Mouse (Mus musculus) kidney, adult 2 months (tissue): Measurements from ENCODE around the gene Fndc11. TPM values are rescaled to one million over a fixed set of nuclear protein-coding genes. Genes with fewer than 3 reads are reported as not detected.

ENCODE experiments used
- DNase-seq: peaks from one replicate; pipeline ENCODE4 v3.0.0; 2021
- H3K27ac ChIP-seq: fragments of 200-500 bp; 2 replicates; pipeline ENCODE4 v1.5.1; 2012; ENCODE audit warnings: low read depth, low read length, control low read depth, inconsistent platforms; ENCODE audit not compliant: insufficient read depth
- H3K27me3 ChIP-seq: fragments of 200-500 bp; replicated peaks from 2 replicates; pipeline ENCODE4 v1.6.1; 2012; ENCODE audit warnings: mild to moderate bottlenecking, moderate library complexity, low read length, inconsistent platforms; ENCODE audit not compliant: control insufficient read depth, insufficient read depth
- H3K36me3 ChIP-seq: fragments of 200-500 bp; 2 replicates; pipeline ENCODE4 v1.6.1; 2012; ENCODE audit warnings: mild to moderate bottlenecking, moderate library complexity, low read length, inconsistent platforms; ENCODE audit not compliant: control insufficient read depth, insufficient read depth
- H3K4me1 ChIP-seq: fragments of 200-500 bp; 2 replicates; pipeline ENCODE4 v1.6.1; 2011; ENCODE audit warnings: low read length; ENCODE audit not compliant: control insufficient read depth, insufficient read depth
- H3K4me3 ChIP-seq: fragments of 200-500 bp; 2 replicates; pipeline ENCODE4 v1.5.1; 2011; ENCODE audit warnings: mild to moderate bottlenecking, low read depth, low read length, control low read depth; ENCODE audit not compliant: insufficient read depth
- CTCF ChIP-seq: fragments of 200-500 bp; conservative IDR thresholded peaks from 2 replicates; pipeline ENCODE4 v1.5.1; 2011; ENCODE audit warnings: low read depth, mild to moderate bottlenecking, control low read depth, low read length, moderate library complexity, mixed read lengths; ENCODE audit not compliant: insufficient read depth, insufficient read length
- POLR2A ChIP-seq: fragments of 200-500 bp; IDR thresholded peaks from one replicate; pipeline ENCODE4 v1.6.1; 2011; ENCODE audit warnings: low read depth, low read length, control low read depth
- WGBS: fragments of 180-500 bp; shearing (Covaris S2); methylation state at CpG from one replicate; pipeline ENCODE4 v1.1.7; 2018; 5-methylcytosine and 5-hydroxymethylcytosine counted together
- polyA plus RNA-seq: library from polyadenylated mRNA; depleted of rRNA; stranded (reverse); fragments of >200 nt; gene quantifications from 2 replicates; pipeline ENCODE4 v1.2.3, GENCODE M21; 2012; rRNA removed

Fndc11 gene
- polyA plus RNA-seq, 1 experiment: 0.77 TPM

GRCm38 (mm10) chr2:181245031-181245430, 25.2 kb downstream of the Fndc11 start:
- Histone ChIP-seq H3K27ac (no peak overlapping the region), H3K36me3 (no peaks in the 10 kb centered on the region), H3K27me3 (no peaks in the 10 kb centered on the region), H3K4me1 (0 out of 2 replicates have a peak, but pooled peaks cover 2% of the 10 kb centered on the region), H3K4me3 (no peak overlapping the region)
- WGBS: 35% methylated on average over 2 of the region's 2 CpGs
- peak; percentile 47 for DNase-seq
- no peak for TF ChIP-seq POLR2A
- no peak for TF ChIP-seq CTCF

- 70% methylated on average over 10 of the region's 10 CpGs for WGBS
- Histone ChIP-seq H3K36me3 (no peaks in the 10 kb centered on the region), H3K4me3 (no peak overlapping the region), H3K27ac (no peak overlapping the region), H3K4me1 (0 out of 2 replicates have a peak, but pooled peaks cover under 1% of the 10 kb centered on the region), H3K27me3 (no peaks in the 10 kb centered on the region)
- DNase-seq: no peak
- TF ChIP-seq POLR2A (no peak), CTCF (no peak)
Measured at GRCm38 (mm10) chr2:181249217-181249616, 29.4 kb downstream of the Fndc11 start.

- Histone ChIP-seq H3K4me1 (no peaks in the 10 kb centered on the region), H3K4me3 (no peak overlapping the region), H3K27ac (no peak overlapping the region), H3K36me3 (no peaks in the 10 kb centered on the region; the same call in 1 of the 2 replicates), H3K27me3 (no peaks in the 10 kb centered on the region)
- DNase-seq: peak; percentile 37
- WGBS: 74% methylated on average over 1 of the region's 1 CpGs
- TF ChIP-seq POLR2A (no peak), CTCF (no peak)
Measured at GRCm38 (mm10) chr2:181251841-181252240, 32.0 kb downstream of the Fndc11 start.

DNA sequence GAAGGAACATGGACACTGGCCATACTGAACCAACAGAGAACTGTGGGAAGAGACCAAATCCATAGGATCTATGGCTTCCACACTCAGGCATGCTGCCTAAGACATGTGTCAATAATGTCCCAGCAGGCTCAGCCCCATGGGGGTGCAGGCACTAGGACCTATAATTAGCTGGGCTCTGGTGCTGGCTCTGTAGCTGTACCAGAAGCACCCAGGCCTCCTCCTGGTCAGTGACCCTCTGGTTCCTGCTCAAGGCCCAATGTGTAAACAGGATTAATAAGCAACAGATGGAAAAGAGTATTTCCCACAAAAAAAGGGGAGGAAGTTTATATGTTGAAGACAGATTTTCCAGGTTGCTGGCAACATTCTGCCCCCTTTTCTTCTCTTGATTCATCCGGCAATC, 33.4 kb downstream of the Fndc11 start:
- TF ChIP-seq POLR2A: no peak
- no peak for TF ChIP-seq CTCF
- no peaks in the 10 kb centered on the region for H3K4me1 ChIP-seq
- no peak overlapping the region for H3K4me3 ChIP-seq
- H3K27me3 ChIP-seq: no peaks in the 10 kb centered on the region
- no peaks in the 10 kb centered on the region; the same call in 1 of the 2 replicates for H3K36me3 ChIP-seq
- no peak for DNase-seq
- WGBS: 71% methylated on average over 1 of the region's 1 CpGs
- no peak overlapping the region for H3K27ac ChIP-seq

GRCm38 (mm10) chr2:181266839-181267238, 47.0 kb downstream of the Fndc11 start:
- TF ChIP-seq POLR2A (no peak), CTCF (no peak)
- H3K4me1 ChIP-seq: no peaks in the 10 kb centered on the region
- no peak overlapping the region for H3K4me3 ChIP-seq
- peaks cover 8% of the 10 kb centered on the region for H3K36me3 ChIP-seq
- 90% methylated on average over 2 of the region's 2 CpGs for WGBS
- H3K27ac ChIP-seq: no peak overlapping the region
- no peaks in the 10 kb centered on the region for H3K27me3 ChIP-seq
- DNase-seq: no peak

- Histone ChIP-seq H3K27ac (peak overlapping the region; percentile 23; the same call in 1 of the 2 replicates), H3K36me3 (peaks cover 4% of the 10 kb centered on the region; the same call in 1 of the 2 replicates)
Measured at GRCm38 (mm10) chr2:181272092-181272491, 52.3 kb downstream of the Fndc11 start.

More at GRCm38 (mm10) chr2:181272092-181272491, 52.3 kb downstream of the Fndc11 start:
- H3K4me1 ChIP-seq: 0 out of 2 replicates have a peak, but pooled peaks cover 2% of the 10 kb centered on the region
- DNase-seq: peak; percentile 76
- H3K27me3 ChIP-seq: no peaks in the 10 kb centered on the region
- H3K4me3 ChIP-seq: no peak overlapping the region
- no peak for TF ChIP-seq CTCF
- TF ChIP-seq POLR2A: no peak
- 71% methylated on average over 2 of the region's 2 CpGs for WGBS

Other genes with a start within 250 kb of the Fndc11 start
- gene Col20a1, start 233.5 kb upstream of the Fndc11 start, polyA plus RNA-seq: 1.2 and 1.3 TPM in 2 replicates
- gene Chrna4, start 176.5 kb upstream of the Fndc11 start, polyA plus RNA-seq: 37.8 and 42.6 TPM in 2 replicates
- gene Kcnq2, start 84.7 kb upstream of the Fndc11 start, polyA plus RNA-seq: 0.05 and 0.31 TPM in 2 replicates
- gene Eef1a2, start 63.0 kb upstream of the Fndc11 start, polyA plus RNA-seq: 0.92 and 18.7 TPM in 2 replicates
- gene Ppdpf, start 32.8 kb upstream of the Fndc11 start, polyA plus RNA-seq: 162 and 168 TPM in 2 replicates
- 0.12 and 0.16 TPM in 2 replicates for gene Ptk6, start 17.2 kb upstream of the Fndc11 start, polyA plus RNA-seq
- gene Srms, start 6.8 kb upstream of the Fndc11 start, polyA plus RNA-seq: 0.87 and 0.91 TPM in 2 replicates
- 15.4 and 17.5 TPM in 2 replicates for gene Helz2, start 22.0 kb downstream of the Fndc11 start, polyA plus RNA-seq
- 12.8 and 14.5 TPM in 2 replicates for gene Gmeb2, start 68.0 kb downstream of the Fndc11 start, polyA plus RNA-seq
- 0.46 and 2.4 TPM in 2 replicates for gene Stmn3, start 94.5 kb downstream of the Fndc11 start, polyA plus RNA-seq
- gene Rtel1, start 99.7 kb downstream of the Fndc11 start, polyA plus RNA-seq: 30.2 and 30.9 TPM in 2 replicates
- gene Zgpat, start 144.9 kb downstream of the Fndc11 start, polyA plus RNA-seq: 29.6 and 35.2 TPM in 2 replicates
- 32.0 and 36.0 TPM in 2 replicates for gene Arfrp1, start 145.4 kb downstream of the Fndc11 start, polyA plus RNA-seq
- gene Lime1, start 160.1 kb downstream of the Fndc11 start, polyA plus RNA-seq: 35.1 and 53.7 TPM in 2 replicates
- gene Zbtb46, start 239.4 kb downstream of the Fndc11 start, polyA plus RNA-seq: 7.7 and 8.0 TPM in 2 replicates